In the genomic region with DNA sequence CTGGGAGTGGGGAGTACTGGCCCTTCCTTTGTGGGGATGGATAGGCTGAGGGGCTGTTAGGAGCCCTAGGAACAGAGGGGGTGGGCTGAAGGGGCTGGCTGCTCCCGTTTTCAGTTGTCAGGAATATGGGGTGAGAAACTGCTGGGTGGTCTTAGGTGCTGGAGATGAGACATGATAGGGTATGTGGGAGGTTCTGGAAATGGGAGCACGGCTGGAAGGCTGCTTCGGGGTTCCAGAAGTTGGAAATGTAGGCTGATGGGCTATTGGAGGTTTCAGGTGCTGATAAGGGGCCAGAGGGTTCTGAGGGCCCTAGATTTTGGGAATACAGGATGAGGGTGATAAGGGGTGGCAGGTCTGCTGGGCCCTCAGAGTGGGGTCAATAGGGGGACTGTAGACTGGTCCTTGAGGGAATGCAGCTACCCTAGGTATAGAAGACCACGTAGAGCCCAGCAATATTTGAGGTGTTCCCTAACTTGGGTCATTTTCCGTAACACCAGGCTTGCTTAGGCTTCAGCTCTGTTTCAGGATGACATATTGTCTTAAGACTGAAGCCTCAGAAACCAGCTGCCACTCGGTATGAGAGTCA, we compare ENCODE assay signal across 8 mouse cellular contexts. TPM values are rescaled to one million over a fixed set of nuclear protein-coding genes. Genes with fewer than 3 reads are reported as not detected.
A peak's percentile ranks its signal among the peaks of the same experiment; 100 is the strongest.
DNase-seq lines count a peak whose midpoint lies in the region; ATAC-seq and TF ChIP-seq lines count a peak whose summit lies in the region.

No protein-coding gene starts in this region.

- peak overlapping the region; percentile 80 for H3K9ac ChIP-seq in MEL (ENCODE audit: control insufficient read depth, low read depth, low read length, poor library complexity, severe bottlenecking)
- no peak overlapping the region for H3K9ac ChIP-seq in hindbrain, embryonic 12.5 days

- peaks cover 7% of the 10 kb centered on the region; the same call in 1 of the 2 replicates for H3K27me3 ChIP-seq in heart, embryonic 10.5 days (ENCODE audit: insufficient read depth, poor library complexity, severe bottlenecking)
- H3K27me3 ChIP-seq in MEL (ENCODE audit: control insufficient read depth in 1 of 2, insufficient read depth in 2 of 2, low read length in 2 of 2): no peaks in the 10 kb centered on the region
- H3K27me3 ChIP-seq in hindbrain, embryonic 12.5 days: peaks cover 9% of the 10 kb centered on the region; the same call in 1 of the 2 replicates

- H3K36me3 ChIP-seq in heart, embryonic 10.5 days: no peaks in the 10 kb centered on the region
- H3K36me3 ChIP-seq in MEL (ENCODE audit: control insufficient read depth in 1 of 2, insufficient read depth in 2 of 2, low read length in 2 of 2): peaks cover 0 to 3% of the 10 kb centered on the region in 2 experiments; a peak in 1 of 4 replicates
- no peaks in the 10 kb centered on the region for H3K36me3 ChIP-seq in hindbrain, embryonic 12.5 days
- no peaks in the 10 kb centered on the region for H3K36me3 ChIP-seq in macrophage (ENCODE audit: inconsistent target)

- no peak for TF ChIP-seq POLR2A in MEL (IDR thresholded peaks at IDR 0.05; ENCODE audit: control insufficient read depth in 1 of 2, insufficient read depth in 1 of 2, low read depth in 1 of 2, low read length in 2 of 2, poor library complexity in 1 of 2)

- H3K79me2 ChIP-seq in MEL (ENCODE audit: control insufficient read depth, insufficient read depth, low read length, poor library complexity) (peaks cover 5% of the 10 kb centered on the region; the same call in 1 of the 2 replicates), macrophage (ENCODE audit: inconsistent target) (no peaks in the 10 kb centered on the region)

- peak; percentile 53 for ATAC-seq in hindbrain, embryonic 12.5 days (ENCODE audit: low FRiP score)

- peak overlapping the region; percentile 67 for H3K4me2 ChIP-seq in hindbrain, embryonic 12.5 days (replicated peaks)

- H3K9me3 ChIP-seq in heart, embryonic 10.5 days: no peaks in the 10 kb centered on the region
- no peaks in the 10 kb centered on the region for H3K9me3 ChIP-seq in MEL (replicated peaks; ENCODE audit: insufficient read depth, low read length)
- no peaks in the 10 kb centered on the region for H3K9me3 ChIP-seq in hindbrain, embryonic 12.5 days (replicated peaks)

- H3K4me1 ChIP-seq in heart, embryonic 10.5 days: peaks cover 17% of the 10 kb centered on the region; the same call in 1 of the 2 replicates
- H3K4me1 ChIP-seq in MEL (ENCODE audit: control insufficient read depth in 1 of 2, insufficient read depth in 2 of 2, low read length in 2 of 2): peaks cover 0 to 10% of the 10 kb centered on the region in 2 experiments; a peak in 2 of 4 replicates
- H3K4me1 ChIP-seq in hindbrain, embryonic 12.5 days: peaks cover 8% of the 10 kb centered on the region; the same call in 1 of the 2 replicates

- TF ChIP-seq EP300 in MEL (IDR thresholded peaks at IDR 0.05; ENCODE audit: low read depth in 1 of 2, low read length in 2 of 2): no peak

- peak overlapping the region; percentile 61 for H3K4me3 ChIP-seq in heart, embryonic 10.5 days
- H3K4me3 ChIP-seq in MEL (ENCODE audit: control insufficient read depth in 1 of 2, insufficient read depth in 1 of 2, low read depth in 2 of 2, low read length in 2 of 2): no peak overlapping the region
- H3K4me3 ChIP-seq in hindbrain, embryonic 12.5 days: peak overlapping the region; percentile 4; the same call in 1 of the 2 replicates
- H3K4me3 ChIP-seq in macrophage (ENCODE audit: inconsistent target): no peak overlapping the region

- 71% methylated on average over 6 of the region's 6 CpGs for WGBS in heart, embryonic 10.5 days
- WGBS in hindbrain, embryonic 12.5 days: 73% methylated on average over 6 of the region's 6 CpGs
- WGBS in macrophage (ENCODE audit: missing documents): 70% methylated on average over 6 of the region's 6 CpGs

- H3K27ac ChIP-seq in heart, embryonic 10.5 days: peak overlapping the region; percentile 84
- peak overlapping the region; percentile 79 for H3K27ac ChIP-seq in MEL (ENCODE audit: control insufficient read depth, low read depth, low read length)
- no peak overlapping the region for H3K27ac ChIP-seq in hindbrain, embryonic 12.5 days
- H3K27ac ChIP-seq in macrophage: peak overlapping the region; percentile 40; the same call in 1 of the 2 replicates

- no peak for TF ChIP-seq CTCF in MEL (IDR thresholded peaks at IDR 0.05 in 2 of 3, conservative IDR thresholded peaks at IDR 0.05 in 1 of 3; ENCODE audit: control insufficient read depth in 1 of 3, insufficient read depth in 1 of 3, low read depth in 2 of 3, low read length in 3 of 3, poor library complexity in 1 of 3, severe bottlenecking in 1 of 3)

- no peak for DNase-seq in heart, embryonic 10.5 days (ENCODE audit: low spot score)
- no peak for DNase-seq in heart, postnatal 4 days
- no peak for DNase-seq in MEL (ENCODE audit: low read depth, low spot score)
- no peak for DNase-seq in layer of hippocampus, adult 11-12 months (ENCODE audit: low spot score)
- DNase-seq in spleen, postnatal 10 days (ENCODE audit: low spot score in 2 of 2): no peak
- DNase-seq in adrenal gland, postnatal 4 days (ENCODE audit: low spot score in 2 of 2): no peak

- no peak for TF ChIP-seq RAD21 in MEL (IDR thresholded peaks at IDR 0.05; ENCODE audit: low read depth, low read length)

RNA-seq across cellular contexts. Expression of gene Syngr4, which starts 0.5 kb away (rescaled TPM):
- 0.99 and 1.5 TPM in 2 replicates for polyA plus RNA-seq in heart, embryonic 10.5 days (2016; fragmentation: Nextera tagmentation; extraction: Ambion mirVana)
- total RNA-seq in heart, postnatal 4 days (2021): 1 to 10 TPM in 1 of 2 experiments, under 1 TPM in 1; 0.90 to 1.3 TPM
- total RNA-seq in MEL (2012; rRNA removed): 0.33 and 0.46 TPM in 2 replicates
- 1 to 10 TPM in 1 of 2 experiments, not detected in 1; 1.1 TPM for polyA plus RNA-seq in MEL (2012; ENCODE audit: insufficient read depth in 1 of 2, insufficient read length in 2 of 2, low read depth in 1 of 2, low replicate concordance in 2 of 2, missing spikeins in 1 of 2)
- polyA plus RNA-seq in hindbrain, embryonic 12.5 days (2016; fragmentation: Nextera tagmentation; extraction: Ambion mirVana): 0.52 TPM in 1 of 2 replicates, not detected in the other
- total RNA-seq in macrophage (2018; cell fraction: chromatin; rRNA removed): not detected
- under 1 TPM in 3 of 26 experiments, not detected in 23; 0.19 to 0.33 (median 0.23) TPM for total RNA-seq in macrophage (2018; cell fraction: cytosol; rRNA removed)
- total RNA-seq in macrophage (2018; cell fraction: nucleus; rRNA removed): not detected
- not detected in 3 replicates for polyA plus RNA-seq in macrophage (2018)
- under 1 TPM; 0.79 to 0.95 TPM for total RNA-seq in adrenal gland, postnatal 4 days (2021)

RNA-seq across cellular contexts. Expression of gene Tmem143, which starts 0.7 kb away (rescaled TPM):
- polyA plus RNA-seq in heart, embryonic 10.5 days (2016; fragmentation: Nextera tagmentation; extraction: Ambion mirVana): 5.8 and 6.5 TPM in 2 replicates
- 10 to 100 TPM; 36.9 to 43.9 TPM for total RNA-seq in heart, postnatal 4 days (2021)
- total RNA-seq in MEL (2012; rRNA removed): 10.1 and 10.7 TPM in 2 replicates
- polyA plus RNA-seq in MEL (2012; ENCODE audit: insufficient read depth in 1 of 2, insufficient read length in 2 of 2, low read depth in 1 of 2, low replicate concordance in 2 of 2, missing spikeins in 1 of 2): 10 to 100 TPM in 1 of 2 experiments, not detected in 1; 20.1 TPM
- 3.4 and 5.2 TPM in 2 replicates for polyA plus RNA-seq in hindbrain, embryonic 12.5 days (2016; fragmentation: Nextera tagmentation; extraction: Ambion mirVana)
- 10 to 100 TPM in 9 of 26 experiments, 1 to 10 TPM in 17; 1.3 to 18.9 (median 7.3) TPM for total RNA-seq in macrophage (2018; cell fraction: chromatin; rRNA removed)
- 10 to 100 TPM in 11 of 26 experiments, 1 to 10 TPM in 15; 6.6 to 14.2 (median 9.7) TPM for total RNA-seq in macrophage (2018; cell fraction: cytosol; rRNA removed)
- total RNA-seq in macrophage (2018; cell fraction: nucleus; rRNA removed): 10 to 100 TPM in 7 of 26 experiments, 1 to 10 TPM in 19; 2.1 to 19.1 (median 6.3) TPM
- polyA plus RNA-seq in macrophage (2018): 11.6 to 13.1 TPM (median 12.8 TPM) in 3 replicates
- total RNA-seq in adrenal gland, postnatal 4 days (2021): 10 to 100 TPM; 30.2 to 33.3 TPM

RNA-seq across cellular contexts. Expression of gene Grin2d, which starts 17.8 kb away (rescaled TPM):
- 0.10 and 0.18 TPM in 2 replicates for polyA plus RNA-seq in heart, embryonic 10.5 days (2016; fragmentation: Nextera tagmentation; extraction: Ambion mirVana)
- total RNA-seq in heart, postnatal 4 days (2021): under 1 TPM; 0.52 to 0.63 TPM
- total RNA-seq in MEL (2012; rRNA removed): 0.16 and 0.19 TPM in 2 replicates
- polyA plus RNA-seq in MEL (2012; ENCODE audit: insufficient read depth in 1 of 2, insufficient read length in 2 of 2, low read depth in 1 of 2, low replicate concordance in 2 of 2, missing spikeins in 1 of 2) (under 1 TPM in 1 of 2 experiments, not detected in 1; 0.57 TPM), macrophage (2018) (0.11 to 0.12 TPM in 2 of 3 replicates, not detected in the other)
- polyA plus RNA-seq in hindbrain, embryonic 12.5 days (2016; fragmentation: Nextera tagmentation; extraction: Ambion mirVana): 1.6 TPM in 2 replicates
- total RNA-seq in macrophage (2018; cell fraction: chromatin; rRNA removed): under 1 TPM in 18 of 26 experiments, not detected in 8; 0.12 to 0.65 (median 0.28) TPM
- total RNA-seq in macrophage (2018; cell fraction: cytosol; rRNA removed): under 1 TPM in 24 of 26 experiments, not detected in 2; 0.03 to 0.13 (median 0.05) TPM
- total RNA-seq in macrophage (2018; cell fraction: nucleus; rRNA removed): under 1 TPM in 17 of 26 experiments, not detected in 9; 0.06 to 0.50 (median 0.21) TPM
- total RNA-seq in adrenal gland, postnatal 4 days (2021): 1 to 10 TPM; 2.0 to 2.1 TPM

RNA-seq across cellular contexts. Expression of gene Kdelr1, which starts 23.5 kb away (rescaled TPM):
- polyA plus RNA-seq in heart, embryonic 10.5 days (2016; fragmentation: Nextera tagmentation; extraction: Ambion mirVana): 44.1 and 57.5 TPM in 2 replicates
- 100 to 1,000 TPM; 118 to 130 TPM for total RNA-seq in heart, postnatal 4 days (2021)
- total RNA-seq in MEL (2012; rRNA removed): 33.2 and 42.3 TPM in 2 replicates
- polyA plus RNA-seq in MEL (2012; ENCODE audit: insufficient read depth in 1 of 2, insufficient read length in 2 of 2, low read depth in 1 of 2, low replicate concordance in 2 of 2, missing spikeins in 1 of 2) (10 to 100 TPM in 1 of 2 experiments, not detected in 1; 60.6 TPM), macrophage (2018) (103 to 141 TPM (median 125 TPM) in 3 replicates)
- polyA plus RNA-seq in hindbrain, embryonic 12.5 days (2016; fragmentation: Nextera tagmentation; extraction: Ambion mirVana): 43.5 and 45.6 TPM in 2 replicates
- total RNA-seq in macrophage (2018; cell fraction: chromatin; rRNA removed): 10 to 100 TPM in 15 of 26 experiments, 1 to 10 TPM in 11; 4.2 to 41.0 (median 11.8) TPM
- 100 to 1,000 TPM in 10 of 26 experiments, 10 to 100 TPM in 16; 79.6 to 125 (median 90.5) TPM for total RNA-seq in macrophage (2018; cell fraction: cytosol; rRNA removed)
- 10 to 100 TPM; 24.9 to 99.0 (median 55.4) TPM for total RNA-seq in macrophage (2018; cell fraction: nucleus; rRNA removed)
- 100 to 1,000 TPM; 147 to 148 TPM for total RNA-seq in adrenal gland, postnatal 4 days (2021)

RNA-seq across cellular contexts. Expression of gene Emp3, which starts 25.2 kb away (rescaled TPM):
- polyA plus RNA-seq in heart, embryonic 10.5 days (2016; fragmentation: Nextera tagmentation; extraction: Ambion mirVana): 45.0 and 46.1 TPM in 2 replicates
- 10 to 100 TPM; 38.0 to 42.1 TPM for total RNA-seq in heart, postnatal 4 days (2021)
- total RNA-seq in MEL (2012; rRNA removed): 65.1 and 75.0 TPM in 2 replicates
- polyA plus RNA-seq in MEL (2012; ENCODE audit: insufficient read depth in 1 of 2, insufficient read length in 2 of 2, low read depth in 1 of 2, low replicate concordance in 2 of 2, missing spikeins in 1 of 2): 100 to 1,000 TPM in 1 of 2 experiments, not detected in 1; 111 TPM
- 42.6 and 55.0 TPM in 2 replicates for polyA plus RNA-seq in hindbrain, embryonic 12.5 days (2016; fragmentation: Nextera tagmentation; extraction: Ambion mirVana)
- 100 to 1,000 TPM in 1 of 26 experiments, 10 to 100 TPM in 25; 13.0 to 118 (median 50.6) TPM for total RNA-seq in macrophage (2018; cell fraction: chromatin; rRNA removed)
- total RNA-seq in macrophage (2018; cell fraction: cytosol; rRNA removed): 100 to 1,000 TPM; 259 to 551 (median 444) TPM
- 100 to 1,000 TPM in 24 of 26 experiments, 10 to 100 TPM in 2; 48.0 to 297 (median 164) TPM for total RNA-seq in macrophage (2018; cell fraction: nucleus; rRNA removed)
- 271 to 666 TPM (median 552 TPM) in 3 replicates for polyA plus RNA-seq in macrophage (2018)
- 100 to 1,000 TPM; 191 to 202 TPM for total RNA-seq in adrenal gland, postnatal 4 days (2021)

Comparison
In these comparisons a context has a peak if more than half of its experiments do, and no peak if none do; other contexts are left out.
1. H3K4me3 ChIP-seq: peak in heart, embryonic 10.5 days (single experiment) and hindbrain, embryonic 12.5 days (single experiment); none in MEL (0 of 2) and macrophage (single experiment).